Mouse (Mus musculus) stomach, postnatal 0 days (tissue): ENCODE measurements at regions not wholly inside any gene's neighbourhood (a gene's known extent, or its start where the extent isn't known, plus 50 kb on each side); places are given as distances from the start of the nearest gene placed in this dataset.

ENCODE experiments used
- CTCF ChIP-seq: IDR thresholded peaks from 2 replicates; pipeline ENCODE4 v1.5.1; 2016; ENCODE audit warnings: antibody characterized with exemption, low read depth, mild to moderate bottlenecking, moderate library complexity
- EP300 ChIP-seq: optimal IDR thresholded peaks from 2 replicates; pipeline ENCODE3; 2016; ENCODE audit warnings: antibody characterized with exemption

GRCm38 (mm10) chr1:189136731-189137385, 129.2 kb upstream of the Kctd3 start:
- TF ChIP-seq CTCF (no peak), EP300 (no peak)
